Mouse (Mus musculus) erythroblast, embryonic 14.5 days (primary cell): ENCODE results near the gene Diexf. TPM values are rescaled to one million over a fixed set of nuclear protein-coding genes. Genes with fewer than 3 reads are reported as not detected.

Experiments
- H3K27me3 ChIP-seq: 2 replicates; pipeline ENCODE4 v1.6.1; 2012; ENCODE audit warnings: inconsistent platforms; ENCODE audit not compliant: control insufficient read depth
- H3K36me3 ChIP-seq: 2 replicates; pipeline ENCODE4 v1.6.1; 2012; ENCODE audit warnings: mild to moderate bottlenecking, inconsistent platforms; ENCODE audit not compliant: control insufficient read depth
- H3K4me1 ChIP-seq: 2 replicates; pipeline ENCODE4 v1.6.1; 2012; ENCODE audit warnings: inconsistent platforms; ENCODE audit not compliant: control insufficient read depth
- H3K4me3 ChIP-seq: replicated peaks from 2 replicates; pipeline ENCODE3; 2012; ENCODE audit warnings: moderate library complexity, mild to moderate bottlenecking, inconsistent platforms
- H3K9me3 ChIP-seq: 2 replicates; pipeline ENCODE4 v1.6.1; 2012; ENCODE audit warnings: low read length, inconsistent platforms, mixed read lengths; ENCODE audit not compliant: control insufficient read depth
- GATA1 ChIP-seq: IDR thresholded peaks from 2 replicates; pipeline ENCODE4 v1.6.1; 2012; ENCODE audit warnings: low read length, inconsistent platforms, mixed read lengths
- TAL1 ChIP-seq: IDR thresholded peaks from 3 replicates; pipeline ENCODE4 v1.6.1; 2012; ENCODE audit warnings: low read length, inconsistent platforms, mixed read lengths
- polyA plus RNA-seq: library from polyadenylated mRNA; stranded (reverse); fragments of >175 nt; gene quantifications from 2 replicates; pipeline ENCODE4 v1.2.3, GENCODE M21; 2012

Gene Diexf
- polyA plus RNA-seq, 1 experiment: 0.07 TPM

DNA sequence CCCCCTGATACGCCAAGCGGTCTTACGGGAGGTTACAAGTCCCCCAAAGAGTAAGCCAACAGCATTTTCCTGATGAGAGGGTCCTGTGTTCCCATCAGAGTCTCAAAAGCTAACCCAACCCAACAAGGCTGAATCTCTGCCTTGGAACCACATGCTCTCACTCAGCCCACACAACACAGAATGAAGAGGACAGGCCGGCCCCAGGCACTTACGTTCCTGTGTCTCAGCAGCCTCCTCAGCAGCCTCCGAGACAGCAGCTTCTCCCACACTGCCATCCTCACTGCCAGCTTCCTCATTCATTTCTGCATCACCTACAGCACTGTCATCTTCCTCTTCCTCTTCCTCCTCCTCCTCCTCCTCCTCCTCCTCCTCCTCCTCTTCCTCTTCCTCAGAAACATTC, 2.0 kb downstream of the Diexf start:
- H3K4me3 ChIP-seq: no peak overlapping the region
- no peaks in the 10 kb centered on the region for H3K9me3 ChIP-seq
- no peaks in the 10 kb centered on the region for H3K27me3 ChIP-seq
- H3K36me3 ChIP-seq: peaks cover 41% of the 10 kb centered on the region
- peaks cover 27% of the 10 kb centered on the region for H3K4me1 ChIP-seq
- TF ChIP-seq GATA1: no peak
- TF ChIP-seq TAL1: no peak

DNA sequence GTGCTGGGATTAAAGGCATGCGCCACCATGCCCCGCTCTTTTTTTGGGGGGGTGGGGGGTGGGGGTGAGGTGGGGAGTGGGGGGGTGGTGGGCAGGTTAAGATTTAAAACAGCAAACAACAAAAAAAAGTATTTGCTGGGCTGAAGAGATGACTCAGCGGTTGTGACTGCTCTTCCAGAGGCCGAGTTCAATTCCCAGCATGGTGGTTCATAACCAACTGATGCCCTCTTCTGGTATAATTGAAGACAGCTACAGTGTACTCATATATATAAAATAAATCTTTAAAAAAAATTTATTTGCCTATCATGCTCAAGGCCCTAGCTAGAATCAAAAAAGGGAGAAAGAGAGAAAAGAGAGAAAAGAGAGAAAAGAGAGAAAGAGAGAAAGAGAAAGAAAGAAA, 4.2 kb downstream of the Diexf start:
- no peaks in the 10 kb centered on the region for H3K27me3 ChIP-seq
- TF ChIP-seq TAL1 (no peak), GATA1 (no peak)
- peaks cover 63% of the 10 kb centered on the region for H3K36me3 ChIP-seq
- H3K9me3 ChIP-seq: no peaks in the 10 kb centered on the region
- H3K4me3 ChIP-seq: no peak overlapping the region
- H3K4me1 ChIP-seq: peaks cover 26% of the 10 kb centered on the region

DNA sequence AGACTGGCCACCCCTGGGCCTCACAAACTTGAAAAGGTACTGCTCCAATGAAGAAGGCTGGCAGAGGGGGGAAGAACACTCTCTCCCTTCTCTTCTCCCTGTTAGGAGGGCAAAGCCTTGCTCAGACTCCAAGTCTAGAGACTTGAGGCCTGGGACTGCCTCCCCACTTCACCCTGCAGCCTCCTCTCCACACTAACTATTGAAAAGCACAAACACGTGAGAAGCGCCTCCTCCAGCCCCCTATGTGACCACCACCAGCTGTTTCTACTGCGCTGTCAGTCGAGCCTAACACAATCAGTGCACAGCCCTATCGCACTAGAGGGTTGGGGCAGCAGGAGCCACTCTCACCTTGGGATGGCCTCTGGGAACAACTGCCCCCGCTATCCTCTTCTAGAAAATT, 6.8 kb downstream of the Diexf start:
- no peak for TF ChIP-seq TAL1
- TF ChIP-seq GATA1: no peak
- no peaks in the 10 kb centered on the region for H3K9me3 ChIP-seq
- H3K27me3 ChIP-seq: no peaks in the 10 kb centered on the region
- H3K4me3 ChIP-seq: no peak overlapping the region
- peaks cover 87% of the 10 kb centered on the region for H3K36me3 ChIP-seq
- H3K4me1 ChIP-seq: peaks cover 7% of the 10 kb centered on the region

DNA sequence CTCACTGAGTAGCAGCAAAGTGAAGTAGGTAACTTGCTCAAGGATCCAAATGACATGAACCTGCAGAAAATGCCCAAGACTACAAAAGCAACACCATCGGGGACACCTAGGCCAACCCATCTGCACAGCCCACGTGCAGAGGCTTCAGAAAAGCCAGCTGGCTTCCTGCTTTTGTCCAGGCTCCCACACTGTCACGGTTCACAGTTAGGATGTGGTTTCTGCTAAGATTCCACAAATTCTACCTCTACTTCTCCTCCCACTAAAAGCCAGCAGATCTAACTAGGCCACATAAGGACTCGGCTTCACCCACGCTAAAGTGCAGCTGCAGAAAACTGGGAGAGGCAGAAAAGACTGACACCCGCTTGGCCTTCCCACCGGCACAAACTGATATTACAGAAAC, 7.3 kb downstream of the Diexf start:
- Histone ChIP-seq H3K27me3 (no peaks in the 10 kb centered on the region), H3K4me3 (no peak overlapping the region), H3K9me3 (no peaks in the 10 kb centered on the region), H3K36me3 (peaks cover 87% of the 10 kb centered on the region), H3K4me1 (peaks cover 2% of the 10 kb centered on the region; the same call in 1 of the 2 replicates)
- TF ChIP-seq GATA1 (no peak), TAL1 (no peak)

DNA sequence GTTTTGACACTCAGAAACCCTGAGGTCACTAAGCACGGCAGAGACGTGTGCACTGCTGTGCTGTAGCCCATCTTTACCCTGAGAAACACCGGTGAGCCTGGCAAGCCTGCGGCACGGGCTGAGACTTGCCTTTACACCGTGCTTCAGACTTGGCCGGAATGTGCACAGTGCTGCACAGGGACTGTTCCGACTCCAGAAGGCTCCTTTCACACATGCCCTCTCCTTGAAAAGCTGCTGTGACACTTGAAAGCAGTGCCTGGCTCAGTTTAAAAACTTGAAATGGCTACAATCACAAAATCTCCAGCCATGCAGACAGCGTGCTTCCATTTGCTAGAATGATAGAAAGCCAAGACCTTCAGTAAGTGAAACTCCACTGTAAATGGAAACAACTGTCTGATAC, 18.0 kb downstream of the Diexf start:
- Histone ChIP-seq H3K9me3 (no peaks in the 10 kb centered on the region), H3K36me3 (peaks cover 99% of the 10 kb centered on the region), H3K27me3 (no peaks in the 10 kb centered on the region), H3K4me3 (no peak overlapping the region), H3K4me1 (no peaks in the 10 kb centered on the region)
- no peak for TF ChIP-seq GATA1
- TF ChIP-seq TAL1: no peak

DNA sequence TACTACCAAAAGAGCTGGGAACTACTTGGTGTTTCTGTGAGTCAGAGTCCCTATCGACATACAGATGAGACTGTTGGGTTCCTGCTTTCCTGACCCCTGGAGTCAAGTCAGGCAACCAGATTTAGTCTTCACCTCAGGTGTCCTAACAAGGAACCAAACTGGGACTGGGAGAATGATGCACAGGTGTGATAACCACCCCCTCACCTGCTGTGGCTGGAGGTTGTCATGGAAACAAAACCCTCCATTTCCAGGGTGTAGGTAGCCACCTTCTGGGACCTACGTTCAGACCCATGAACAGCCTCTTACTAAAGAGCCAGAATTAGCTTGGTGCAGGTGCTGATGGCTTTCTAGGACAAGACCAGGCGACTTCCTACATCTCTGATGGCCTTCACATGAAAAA, 27.1 kb downstream of the Diexf start:
- Histone ChIP-seq H3K4me1 (peaks cover 2% of the 10 kb centered on the region), H3K36me3 (peaks cover 41% of the 10 kb centered on the region), H3K4me3 (no peak overlapping the region), H3K9me3 (no peaks in the 10 kb centered on the region), H3K27me3 (no peaks in the 10 kb centered on the region)
- TF ChIP-seq GATA1 (no peak), TAL1 (no peak)

DNA sequence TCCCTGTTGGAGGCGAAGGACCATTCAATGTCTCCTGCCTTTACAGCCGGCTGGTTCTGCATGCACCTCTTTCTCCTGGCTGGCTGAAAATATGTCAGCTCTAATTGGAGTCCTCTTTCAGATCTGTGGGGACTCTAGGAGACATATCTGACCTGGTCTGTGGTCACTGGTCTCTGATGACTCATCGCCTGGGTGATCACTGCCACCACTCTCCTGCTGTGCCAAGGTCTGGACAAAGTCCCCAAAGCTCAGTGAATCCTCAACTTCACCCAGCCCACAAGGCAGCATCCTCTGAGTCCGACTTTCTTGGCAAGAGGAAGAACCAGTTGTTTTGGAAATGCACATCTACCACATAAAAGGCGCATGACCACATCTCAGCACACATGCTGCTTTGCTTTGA, 27.5 kb downstream of the Diexf start:
- peaks cover 2% of the 10 kb centered on the region for H3K4me1 ChIP-seq
- H3K36me3 ChIP-seq: peaks cover 37% of the 10 kb centered on the region
- no peaks in the 10 kb centered on the region for H3K27me3 ChIP-seq
- TF ChIP-seq TAL1 (no peak), GATA1 (no peak)
- H3K9me3 ChIP-seq: no peaks in the 10 kb centered on the region
- H3K4me3 ChIP-seq: no peak overlapping the region

DNA sequence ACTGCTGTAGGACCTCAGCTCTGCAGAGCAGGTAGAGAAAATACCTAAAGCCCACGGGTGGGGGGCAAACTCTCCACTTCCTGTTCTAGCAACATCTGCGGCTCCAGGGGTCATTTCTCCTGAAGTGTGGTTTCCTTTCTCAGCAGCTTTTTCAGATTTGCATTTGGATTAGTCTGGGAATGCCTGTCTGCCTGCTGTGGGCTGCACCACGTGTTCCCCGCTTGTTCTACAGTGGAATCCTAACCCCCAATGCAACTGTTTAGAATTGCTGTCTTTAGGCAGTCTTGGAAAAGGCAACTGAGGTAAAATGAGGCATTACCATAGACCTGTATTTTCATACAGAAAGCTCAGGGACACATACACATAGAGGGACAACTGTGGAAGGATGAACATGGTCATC, 28.0 kb downstream of the Diexf start:
- Histone ChIP-seq H3K9me3 (no peaks in the 10 kb centered on the region), H3K4me3 (no peak overlapping the region), H3K27me3 (no peaks in the 10 kb centered on the region), H3K4me1 (peaks cover 2% of the 10 kb centered on the region), H3K36me3 (peaks cover 31% of the 10 kb centered on the region)
- TF ChIP-seq TAL1: no peak
- TF ChIP-seq GATA1: no peak

DNA sequence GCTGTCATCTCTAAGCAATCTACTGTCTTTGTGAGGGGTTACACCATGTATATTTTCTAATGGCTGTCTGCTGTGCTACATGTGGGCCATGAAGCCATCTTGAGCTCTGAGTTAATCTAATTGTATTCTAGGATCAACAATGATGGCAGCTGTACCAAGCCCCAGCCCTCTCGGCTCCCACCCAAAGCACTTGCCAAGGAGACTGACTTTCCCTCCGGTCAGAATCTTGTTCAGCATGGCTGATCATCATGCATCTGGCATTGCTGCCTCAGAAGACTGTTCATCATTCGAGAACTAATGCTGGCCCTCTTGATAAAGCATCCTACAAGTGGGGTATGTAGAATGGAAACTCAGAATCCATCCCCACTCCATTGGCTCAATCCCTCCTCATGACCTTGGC, 31.1 kb downstream of the Diexf start:
- H3K4me3 ChIP-seq: no peak overlapping the region
- TF ChIP-seq GATA1 (no peak), TAL1 (no peak)
- peaks cover 2% of the 10 kb centered on the region for H3K4me1 ChIP-seq
- no peaks in the 10 kb centered on the region for H3K9me3 ChIP-seq
- no peaks in the 10 kb centered on the region for H3K27me3 ChIP-seq
- H3K36me3 ChIP-seq: peaks cover 1% of the 10 kb centered on the region

DNA sequence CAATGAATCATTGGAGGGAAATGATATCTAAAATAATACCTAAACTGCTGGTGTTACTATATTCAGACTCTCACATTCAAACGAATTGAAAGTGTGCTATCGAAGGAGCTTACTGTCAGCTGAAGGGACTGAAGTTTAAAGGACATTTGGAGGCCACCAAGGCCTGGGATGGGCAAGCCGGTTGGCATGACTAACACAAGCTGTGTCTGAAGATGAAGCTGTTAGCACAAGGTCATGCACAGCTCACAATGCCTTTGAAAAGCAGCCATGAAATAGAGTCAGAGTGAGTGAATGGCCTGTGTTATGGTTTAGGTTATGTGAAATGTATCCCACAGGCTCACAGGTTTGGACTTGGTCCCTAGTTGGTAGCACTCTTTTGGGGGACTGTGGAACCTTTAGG, 36.5 kb downstream of the Diexf start:
- Histone ChIP-seq H3K36me3 (no peaks in the 10 kb centered on the region), H3K4me3 (no peak overlapping the region), H3K27me3 (no peaks in the 10 kb centered on the region), H3K4me1 (no peaks in the 10 kb centered on the region), H3K9me3 (no peaks in the 10 kb centered on the region)
- TF ChIP-seq GATA1 (no peak), TAL1 (no peak)
